Mouse (Mus musculus): ENCODE measurements at regions not wholly inside any gene's neighbourhood (a gene's known extent, or its start where the extent isn't known, plus 50 kb on each side); places are given as distances from the start of the nearest gene placed in this dataset.

- no peak for DNase-seq (ENCODE audit: low spot score in 2 of 2)
Measured at GRCm38 (mm10) chr3:51086441-51086849, 137.8 kb upstream of the Noct start.

DNA sequence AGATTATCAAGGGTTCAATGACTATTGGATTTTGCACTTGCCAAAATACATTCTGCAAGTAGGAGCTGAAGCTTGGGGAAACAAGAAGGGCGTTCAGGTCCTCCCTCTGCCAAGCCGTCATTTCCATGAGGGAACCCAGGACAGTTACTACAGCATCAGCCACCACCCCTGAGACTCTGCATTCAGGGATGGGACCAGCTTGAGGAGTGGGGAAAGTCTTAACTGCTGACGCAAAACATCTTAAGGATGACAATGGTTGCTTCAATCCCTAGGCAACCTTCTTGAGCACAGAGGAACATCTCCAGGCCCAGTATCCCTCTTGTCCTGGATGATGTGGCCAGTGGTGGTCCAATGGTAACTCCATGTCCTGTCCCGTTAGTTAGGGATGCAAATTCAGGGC, 137.2 kb upstream of the Noct start:
- no peak for DNase-seq (ENCODE audit: low spot score in 2 of 2)

GRCm38 (mm10) chr3:51089036-51089669, 135.1 kb upstream of the Noct start:
- no peak for DNase-seq (ENCODE audit: low spot score in 2 of 2)

GRCm38 (mm10) chr3:51091478-51091877, 132.8 kb upstream of the Noct start:
- no peak for DNase-seq (ENCODE audit: low spot score in 2 of 2)

DNA sequence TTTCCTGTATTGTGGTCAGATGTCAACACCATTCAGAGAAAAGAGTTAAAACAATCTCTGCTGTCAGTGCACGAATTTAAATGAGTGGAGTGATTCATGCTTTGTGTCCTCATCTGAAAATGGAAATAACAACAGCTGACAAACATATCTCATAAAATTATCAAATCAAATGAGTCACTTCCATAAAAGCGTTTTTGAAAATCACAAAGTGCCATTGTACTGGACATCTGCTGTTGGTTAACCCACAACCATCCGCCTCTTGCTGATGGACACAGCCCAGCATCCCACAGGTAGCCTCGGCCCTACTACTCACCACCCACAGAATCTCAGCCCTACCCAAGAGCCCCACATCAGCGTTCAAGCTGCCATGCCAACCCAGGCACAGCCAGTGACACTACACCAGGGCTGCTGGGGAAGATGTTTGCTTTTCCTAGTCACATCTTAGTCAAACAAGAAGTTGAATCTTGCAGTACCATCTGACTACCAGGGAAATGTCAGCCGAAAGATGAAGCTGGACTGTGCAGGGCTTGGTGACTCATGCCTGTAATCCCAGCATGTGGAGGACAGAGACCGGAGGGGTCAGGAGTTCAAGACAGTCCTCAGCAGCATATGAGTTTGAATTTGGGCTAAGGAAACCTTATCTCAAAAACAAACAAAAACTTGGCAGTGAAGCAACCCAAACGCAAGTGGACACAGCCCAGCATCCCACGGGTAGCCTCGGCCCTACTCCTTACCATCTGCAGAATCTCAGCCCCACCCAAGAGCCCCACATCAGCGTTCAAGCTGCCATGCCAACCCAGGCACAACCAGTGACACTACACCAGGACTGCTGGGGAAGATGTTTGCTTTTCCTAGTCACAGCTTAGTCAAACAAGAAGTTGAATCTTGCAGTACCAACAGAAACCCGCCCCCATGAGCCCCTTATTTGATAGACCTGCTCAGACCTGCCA, 131.9 kb upstream of the Noct start:
- no peak for DNase-seq (ENCODE audit: low spot score in 2 of 2)

DNA sequence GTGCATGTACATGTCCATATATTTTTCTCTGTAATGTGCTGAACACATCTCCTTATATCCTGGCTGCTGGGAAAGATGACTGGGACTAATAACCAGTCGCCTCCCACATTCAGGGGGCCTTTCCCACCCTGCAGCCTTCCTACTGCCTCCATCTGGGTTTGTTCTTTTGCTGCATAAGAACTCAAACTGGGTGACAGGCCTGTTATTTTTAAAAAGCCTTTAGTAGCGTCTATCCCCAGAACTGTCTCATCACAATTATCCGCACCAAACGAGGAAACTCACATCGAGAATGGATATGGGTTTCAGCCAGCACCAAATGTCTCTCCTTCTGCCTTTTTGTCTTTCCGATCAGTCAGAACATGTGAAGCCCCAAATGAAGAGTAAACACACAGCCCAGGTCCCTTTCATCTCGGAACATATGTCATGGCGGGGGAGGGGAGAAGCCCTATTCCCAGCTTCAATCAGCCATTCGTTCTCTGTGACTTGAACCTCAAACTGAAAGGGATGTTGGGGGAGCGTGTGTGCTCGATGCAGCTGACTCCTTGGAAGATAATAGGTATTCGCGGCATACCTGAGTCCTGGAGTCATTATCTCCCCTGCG, 128.3 kb upstream of the Noct start:
- peak; percentile 89 for DNase-seq (ENCODE audit: low spot score in 2 of 2)

DNA sequence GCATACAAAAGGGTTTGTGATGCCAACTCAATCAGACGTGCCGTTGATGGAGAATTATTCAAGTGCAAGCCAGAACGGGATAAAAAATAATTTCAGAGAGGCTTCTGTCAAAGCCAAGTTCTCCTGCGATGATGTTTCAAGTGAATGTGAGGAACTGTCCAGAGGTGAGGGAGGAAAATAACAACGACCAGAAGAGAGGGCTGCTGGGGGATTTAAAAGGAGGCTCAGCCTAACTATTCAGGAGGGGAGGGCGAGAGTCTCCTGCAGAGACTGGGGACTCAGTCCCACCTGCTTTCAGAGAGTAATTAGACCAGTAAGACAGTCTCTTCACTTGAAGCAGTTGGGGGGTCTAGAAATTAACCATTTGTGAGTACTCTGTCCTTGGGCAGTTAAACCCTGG, 127.7 kb upstream of the Noct start:
- no peak for DNase-seq (ENCODE audit: low spot score in 2 of 2)

GRCm38 (mm10) chr3:51097362-51097761, 126.9 kb upstream of the Noct start:
- peak; percentile 55 to 63 for DNase-seq (ENCODE audit: low spot score in 2 of 2)

DNA sequence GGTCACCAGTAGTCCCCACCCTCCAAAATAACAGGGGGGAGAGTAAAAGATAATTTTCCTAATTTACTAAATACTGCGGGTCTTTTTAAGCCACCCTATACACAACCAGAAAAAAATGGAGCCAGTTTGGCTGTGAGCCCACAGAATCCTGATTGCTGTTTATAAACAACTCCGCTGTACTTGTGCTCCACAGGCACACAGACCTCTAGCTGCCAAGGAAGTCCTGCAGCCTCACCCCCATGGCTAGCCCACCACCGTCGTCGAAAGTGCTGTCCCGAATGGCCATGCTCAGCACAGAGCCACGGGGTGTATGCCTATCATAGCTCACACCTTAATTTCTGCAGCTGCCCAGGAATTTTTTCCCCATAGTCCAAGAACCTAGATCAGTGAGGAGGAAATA, 124.3 kb upstream of the Noct start:
- DNase-seq (ENCODE audit: low spot score in 2 of 2), result no peak

DNA sequence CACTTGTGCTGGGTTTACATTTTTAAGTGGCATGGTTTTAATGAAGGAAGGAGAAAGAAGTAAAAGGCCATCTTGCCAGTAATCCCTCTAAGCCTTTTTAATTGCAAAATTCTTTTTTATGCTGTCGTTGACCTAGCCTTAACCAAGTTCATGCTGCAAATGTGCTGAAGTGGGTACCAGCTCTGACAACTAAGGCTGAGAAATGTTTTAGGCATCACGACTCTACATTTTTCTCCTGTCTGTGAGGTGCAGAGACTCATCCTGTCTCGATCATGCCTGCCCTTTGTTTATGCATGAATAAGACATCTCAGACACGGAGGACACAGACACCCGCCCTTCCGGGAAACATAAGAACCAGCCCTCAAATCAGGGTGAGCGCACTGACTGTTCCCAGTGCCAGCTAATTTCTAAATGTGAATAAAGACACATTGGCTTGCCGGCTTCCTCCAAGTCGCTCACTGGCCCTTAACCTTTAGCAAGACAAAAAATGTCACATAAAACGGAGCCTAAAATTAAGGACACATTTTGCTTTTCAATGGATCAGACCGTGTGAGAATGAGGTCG, 115.5 kb upstream of the Noct start:
- no peak for DNase-seq (ENCODE audit: low spot score in 2 of 2)

GRCm38 (mm10) chr3:51111241-51111640, 113.0 kb upstream of the Noct start:
- no peak for DNase-seq (ENCODE audit: low spot score in 2 of 2)

DNA sequence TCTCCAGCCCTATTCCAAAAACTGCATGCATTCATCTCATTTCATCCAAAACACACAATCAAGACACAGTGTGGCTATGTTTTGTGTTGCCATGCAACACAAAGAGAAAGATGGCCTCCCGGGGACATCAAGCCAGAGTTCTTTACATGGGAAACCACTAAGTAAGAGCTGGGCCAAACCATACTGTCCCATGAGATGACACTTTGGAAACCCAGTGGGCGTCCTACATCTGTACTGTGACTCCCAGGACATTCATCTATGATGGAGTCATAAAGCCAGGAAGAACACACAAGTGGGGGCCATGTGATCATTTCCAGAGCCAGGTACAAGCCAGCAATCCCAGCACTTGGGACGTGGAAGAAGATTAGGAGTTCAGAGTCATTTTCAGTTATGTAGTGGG, 111.9 kb upstream of the Noct start:
- no peak for DNase-seq (ENCODE audit: low spot score in 2 of 2)

DNA sequence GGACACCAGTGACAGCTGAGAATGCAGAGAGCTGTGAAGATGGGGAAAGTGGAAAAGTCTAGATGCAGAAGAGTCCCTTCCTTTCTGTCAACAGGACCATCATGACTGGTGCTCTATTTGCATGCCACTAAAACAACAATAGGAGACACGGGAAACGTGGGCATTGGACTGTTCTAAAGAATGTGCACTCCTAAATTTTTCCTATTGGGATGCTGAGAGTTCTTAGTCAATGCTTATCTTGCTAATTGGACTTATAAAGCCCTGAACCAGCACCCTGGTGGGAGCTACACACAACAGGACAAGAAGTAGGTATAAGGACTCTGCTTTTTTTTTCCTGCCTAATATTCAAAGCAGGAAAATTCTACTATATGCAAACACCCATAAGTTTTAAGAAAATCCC, 108.3 kb upstream of the Noct start:
- no peak for DNase-seq (ENCODE audit: low spot score in 2 of 2)

DNA sequence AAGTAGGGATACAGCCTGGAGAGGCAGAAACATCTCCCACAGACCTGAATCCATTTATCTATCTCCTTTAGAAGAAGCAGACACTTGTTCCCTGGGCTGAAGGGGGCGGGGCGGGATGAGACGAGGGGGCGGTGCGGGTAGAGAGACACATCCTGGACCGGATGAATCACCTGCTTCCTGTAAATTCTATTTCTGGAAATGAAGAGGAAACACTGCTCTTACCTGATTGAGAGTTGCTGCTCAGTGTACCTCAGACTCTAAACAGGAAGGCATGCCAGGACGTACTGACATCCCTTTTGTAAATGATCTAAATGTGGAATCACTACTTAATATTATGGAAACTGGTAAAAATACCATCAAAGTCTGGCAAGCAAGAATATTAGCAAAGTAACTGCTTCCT, 105.5 kb upstream of the Noct start:
- no peak for DNase-seq (ENCODE audit: low spot score in 2 of 2)

GRCm38 (mm10) chr3:51120522-51120921, 103.7 kb upstream of the Noct start:
- no peak for DNase-seq (ENCODE audit: low spot score in 2 of 2)

- DNase-seq (ENCODE audit: low spot score in 2 of 2), result peak; percentile 63 to 78
Measured at GRCm38 (mm10) chr3:51121703-51122540, 102.3 kb upstream of the Noct start.

- DNase-seq (ENCODE audit: low spot score in 2 of 2), result no peak
Measured at GRCm38 (mm10) chr3:51122541-51122935, 101.7 kb upstream of the Noct start.

- no peak for DNase-seq (ENCODE audit: low spot score in 2 of 2)
Measured at GRCm38 (mm10) chr3:51127875-51128274, 96.4 kb upstream of the Noct start.

- DNase-seq (ENCODE audit: low spot score in 2 of 2), result no peak
Measured at GRCm38 (mm10) chr3:51128491-51129155, 95.6 kb upstream of the Noct start.

DNA sequence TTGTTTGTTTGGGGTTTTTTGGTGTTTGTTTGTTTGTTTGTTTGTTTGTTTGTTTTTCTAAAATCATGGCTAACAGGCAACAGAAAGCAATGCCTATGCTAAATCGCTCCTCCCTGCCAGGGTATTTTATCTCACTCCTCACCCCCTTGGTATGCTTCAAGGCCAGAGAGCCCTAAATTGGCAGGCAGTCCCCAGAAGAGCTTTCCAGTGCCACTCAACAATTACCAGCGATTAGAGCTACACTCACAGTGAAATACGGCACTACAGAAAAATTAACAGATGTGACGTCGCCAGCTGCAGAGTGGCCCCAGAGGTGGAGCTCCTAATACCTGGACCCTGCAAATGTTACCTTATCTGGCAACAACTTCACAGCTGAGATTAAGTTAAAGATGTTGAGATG, 93.5 kb upstream of the Noct start:
- no peak for DNase-seq (ENCODE audit: low spot score in 2 of 2)

DNA sequence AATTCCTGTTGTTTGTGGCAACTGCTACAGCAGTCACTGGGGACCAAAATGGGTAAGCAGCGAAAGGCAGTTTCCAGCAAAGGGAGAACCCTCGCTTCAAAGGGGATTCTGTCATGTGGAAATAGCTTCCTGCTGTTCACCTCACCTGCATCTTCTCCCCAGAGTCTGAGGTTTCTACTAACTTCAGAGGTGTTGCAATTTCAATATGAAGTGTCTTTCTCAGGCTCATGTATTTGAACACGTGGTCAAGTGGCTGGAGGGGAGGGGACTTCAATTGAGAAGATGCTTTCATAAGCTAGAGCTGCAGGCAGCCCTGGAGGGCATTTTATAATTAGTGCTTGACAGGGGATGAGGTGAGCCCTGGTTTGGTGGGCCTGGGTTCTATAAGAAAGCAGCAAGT, 92.9 kb upstream of the Noct start:
- no peak for DNase-seq (ENCODE audit: low spot score in 2 of 2)
